Mouse (Mus musculus) liver, adult (tissue): Measurements from ENCODE around the gene Btrc.
A peak's percentile ranks its signal among the peaks of the same experiment; 100 is the strongest.

ENCODE experiments used
- GATA4 ChIP-seq: IDR thresholded peaks from 2 replicates; pipeline ENCODE4 v1.6.1; 2014; ENCODE audit warnings: mild to moderate bottlenecking, low read length; ENCODE audit not compliant: insufficient replicate concordance

Gene Btrc

GRCm38 (mm10) chr19:45412694-45413093, 49.2 kb downstream of the Btrc start:
- no peak for TF ChIP-seq GATA4

DNA sequence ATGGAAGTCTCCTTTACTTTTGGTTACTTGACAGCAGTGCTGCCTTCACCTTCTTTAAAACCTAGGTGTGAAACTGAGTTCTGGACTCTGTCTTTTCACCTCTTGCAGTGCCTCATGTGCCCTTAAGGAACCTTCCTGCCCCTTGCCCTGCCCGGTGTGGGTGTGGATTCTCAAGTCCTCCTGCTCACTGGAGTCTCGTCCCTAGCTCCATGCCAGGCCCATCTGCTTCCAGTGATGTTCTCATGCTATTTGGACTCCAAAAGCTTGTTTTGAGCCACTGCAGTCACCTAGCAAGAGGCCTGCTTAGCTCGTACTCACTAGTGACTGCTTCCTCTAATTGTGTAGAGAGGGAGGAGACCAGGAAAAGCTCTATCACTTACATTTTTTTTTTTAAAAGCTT, 50.4 kb downstream of the Btrc start:
- TF ChIP-seq GATA4, result no peak

- no peak for TF ChIP-seq GATA4
These were observed 54.1 kb downstream of the Btrc start for GRCm38 (mm10) chr19:45417601-45418000.

- TF ChIP-seq GATA4, result no peak
These were observed 58.7 kb downstream of the Btrc start for GRCm38 (mm10) chr19:45422276-45422675.

- peak; percentile 81; the same call in 1 of the 2 replicates for TF ChIP-seq GATA4
These were observed 64.6 kb downstream of the Btrc start for GRCm38 (mm10) chr19:45428146-45428545.

- TF ChIP-seq GATA4, result no peak
These were observed 67.6 kb downstream of the Btrc start for GRCm38 (mm10) chr19:45430971-45431633.

DNA sequence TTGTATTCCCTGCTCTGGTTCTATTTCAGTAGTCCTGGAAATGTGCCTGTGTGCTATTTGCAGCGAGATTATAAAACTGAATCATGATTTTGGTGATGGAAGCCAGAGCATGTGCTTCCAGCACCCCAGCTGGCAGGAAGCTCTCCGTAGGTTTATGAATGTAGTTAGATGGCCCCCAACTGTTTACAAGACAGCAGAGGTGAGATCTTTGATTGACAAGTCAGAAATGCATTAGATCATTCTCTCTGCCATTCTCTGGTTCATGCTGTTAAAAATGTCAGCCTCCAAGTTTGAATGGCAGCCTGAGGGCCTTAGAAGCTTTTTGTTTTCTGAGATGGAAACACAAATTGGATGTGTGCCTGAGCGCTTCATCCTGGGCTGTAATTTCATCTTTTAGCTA, 68.8 kb downstream of the Btrc start:
- no peak for TF ChIP-seq GATA4

GRCm38 (mm10) chr19:45437175-45437574, 73.6 kb downstream of the Btrc start:
- TF ChIP-seq GATA4, result no peak

GRCm38 (mm10) chr19:45438191-45438590, 74.7 kb downstream of the Btrc start:
- TF ChIP-seq GATA4, result no peak

DNA sequence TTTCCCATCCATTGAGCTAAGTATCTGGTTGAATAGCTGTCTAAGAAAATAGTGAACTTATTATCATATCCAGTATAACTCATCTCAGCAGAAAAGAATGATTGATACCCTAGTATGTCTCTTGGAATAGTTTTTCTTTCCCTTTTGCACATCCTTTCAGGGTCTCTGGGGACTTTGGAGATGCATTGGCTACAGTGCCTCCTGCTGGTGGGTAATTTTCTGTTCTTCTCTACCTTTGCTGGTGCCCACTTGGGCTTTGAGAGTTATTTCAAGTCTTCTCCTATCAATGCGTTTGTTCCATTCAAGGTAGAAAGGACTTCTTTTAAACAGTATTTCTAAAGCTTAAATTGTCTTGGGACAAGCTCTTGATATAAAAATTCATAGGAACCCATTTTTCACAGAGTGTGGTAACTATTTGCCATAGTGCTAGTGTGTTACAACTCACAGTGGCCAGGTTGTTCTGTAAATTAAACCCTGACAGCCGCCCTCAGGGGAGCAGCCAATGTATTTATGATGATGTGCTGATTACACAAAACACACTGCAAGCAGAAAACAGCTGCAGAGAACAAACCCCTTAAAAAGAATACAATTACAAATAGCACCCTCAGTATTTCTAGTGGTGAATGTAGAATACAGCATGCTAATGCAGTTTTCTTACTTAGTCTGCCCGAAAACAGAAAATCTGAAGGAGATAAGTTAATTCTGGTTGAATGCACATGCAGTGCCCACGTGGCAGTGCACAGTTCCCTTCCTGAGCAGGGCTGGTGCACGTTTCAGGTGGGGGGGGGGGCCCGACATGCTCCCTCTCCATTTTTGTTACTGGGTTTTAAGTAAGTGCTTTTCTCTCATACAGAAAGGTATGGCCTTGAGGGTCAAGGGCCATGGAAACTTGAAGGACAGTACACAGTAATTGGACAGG, 75.7 kb downstream of the Btrc start:
- TF ChIP-seq GATA4, result no peak

GRCm38 (mm10) chr19:45440554-45441175, 77.1 kb downstream of the Btrc start:
- TF ChIP-seq GATA4, result no peak

DNA sequence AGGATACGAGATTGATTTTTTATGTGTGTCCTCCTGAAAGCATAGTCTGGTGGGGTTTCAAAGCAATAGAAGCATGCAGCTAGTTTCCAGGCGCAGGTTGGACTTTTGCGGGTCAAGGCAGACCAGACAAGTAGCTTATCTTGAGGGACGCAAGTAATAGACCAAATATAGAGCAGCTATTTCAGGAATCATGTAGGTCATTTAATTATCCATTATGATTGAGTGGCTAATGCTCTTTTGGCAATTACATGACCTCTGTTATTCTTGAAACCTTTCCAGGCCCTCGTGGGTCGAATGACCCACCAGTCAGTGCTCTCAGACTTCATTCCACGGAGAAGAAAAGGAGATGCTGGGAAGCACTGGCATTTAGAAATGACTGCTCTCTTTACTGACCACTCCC, 78.2 kb downstream of the Btrc start:
- no peak; the same call in 1 of the 2 replicates for TF ChIP-seq GATA4

DNA sequence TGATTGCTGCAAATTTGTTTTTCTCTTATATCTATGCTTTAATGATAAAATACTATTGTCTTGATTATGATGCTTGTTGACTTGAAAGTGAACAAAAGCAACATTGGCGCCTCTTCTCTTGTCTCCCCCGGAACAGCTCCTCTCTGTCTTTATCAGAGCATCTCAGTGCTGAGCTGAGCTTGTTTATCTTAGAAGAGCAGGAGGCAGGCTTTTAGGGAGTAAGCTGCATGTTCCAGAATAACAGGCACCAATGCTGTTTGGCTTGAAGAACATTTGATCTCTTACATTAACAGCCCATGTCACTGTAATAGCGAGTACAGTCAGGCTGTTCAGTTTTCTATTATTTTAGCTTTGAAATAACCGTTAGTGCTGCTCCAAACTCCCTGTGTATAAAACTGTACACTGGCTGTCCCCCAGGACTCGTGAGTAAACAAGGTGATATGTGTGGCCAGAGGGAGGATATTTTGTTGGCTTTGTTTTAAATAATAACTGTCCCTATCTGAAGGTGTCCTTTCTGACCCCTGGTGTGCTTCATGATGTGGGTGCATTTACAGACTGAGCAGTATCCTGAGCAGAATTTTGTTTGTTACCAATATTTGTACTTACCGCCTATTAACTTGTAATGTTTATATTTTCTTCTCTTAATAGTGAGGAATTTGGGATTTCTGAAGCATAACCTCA, 81.9 kb downstream of the Btrc start:
- no peak for TF ChIP-seq GATA4

GRCm38 (mm10) chr19:45446631-45447030, 83.1 kb downstream of the Btrc start:
- TF ChIP-seq GATA4, result no peak

- no peak for TF ChIP-seq GATA4
These were observed 83.7 kb downstream of the Btrc start for GRCm38 (mm10) chr19:45447222-45447621.
